Mouse (Mus musculus) heart, postnatal 0 days (tissue): ENCODE results near the gene Ifit3b.

Experiments used
- CTCF ChIP-seq: IDR thresholded peaks from 2 replicates; pipeline ENCODE4 v1.5.1; 2016; ENCODE audit warnings: antibody characterized with exemption, control low read depth, low read depth
- EP300 ChIP-seq: IDR thresholded peaks from 2 replicates; pipeline ENCODE4 v1.6.1; 2016; ENCODE audit warnings: antibody characterized with exemption, low read depth

GRCm38 (mm10) chr19:34640623-34641022 is 32.9 kb downstream of the Ifit3b start, which contains the start of the genes Ifit1bl2 and Ifit1:
- TF ChIP-seq CTCF (no peak), EP300 (no peak)
